Mouse (Mus musculus) heart, embryonic 14.5 days (tissue): ENCODE measurements at regions not wholly inside any gene's neighbourhood (a gene's known extent, or its start where the extent isn't known, plus 50 kb on each side); places are given as distances from the start of the nearest gene placed in this dataset.

Source experiments
- ATAC-seq: fragments of 200-750 bp; cut with Nextera tagmentation; 2 replicates; pipeline ENCODE4 v1.8.0; 2017; ENCODE audit warnings: low read depth, moderate TSS enrichment; ENCODE audit not compliant: insufficient number of reproducible peaks, insufficient read depth, low FRiP score
- H3K27ac ChIP-seq, 2 experiments: fragments of 200-500 bp in 1 of 2; fragments of 300-500 bp in 1 of 2; sonication (generic) in 1 of 2; replicated peaks in 1 of 2; 2 replicates each; pipeline ENCODE4 v1.5.1; 2012 to 2014; ENCODE audit warnings: low read depth in 2 of 2, low read length in 2 of 2, control low read depth in 1 of 2, mild to moderate bottlenecking in 1 of 2, mixed read lengths in 1 of 2; ENCODE audit not compliant: control insufficient read depth in 1 of 2, insufficient read depth in 1 of 2
- H3K27me3 ChIP-seq: fragments of 300-500 bp; sonication (generic); 2 replicates; pipeline ENCODE4 v1.6.1; 2014; ENCODE audit warnings: mild to moderate bottlenecking, low read length, control low read depth; ENCODE audit not compliant: control insufficient read depth, insufficient read depth
- H3K36me3 ChIP-seq: fragments of 300-500 bp; sonication (generic); 2 replicates; pipeline ENCODE4 v1.6.1; 2014; ENCODE audit warnings: mild to moderate bottlenecking, control low read depth, low read length, mixed read lengths; ENCODE audit not compliant: control insufficient read depth, insufficient read depth
- H3K4me1 ChIP-seq, 2 experiments: fragments of 200-500 bp in 1 of 2; fragments of 300-500 bp in 1 of 2; sonication (generic) in 1 of 2; 2 replicates each; pipeline ENCODE4 v1.6.1; 2012 to 2014; ENCODE audit warnings: low read length in 2 of 2, control low read depth in 1 of 2, mixed read lengths in 1 of 2; ENCODE audit not compliant: control insufficient read depth in 2 of 2, insufficient read depth in 2 of 2
- H3K4me2 ChIP-seq: fragments of 300-500 bp; sonication (generic); 2 replicates; pipeline ENCODE4 v1.6.1; 2014; ENCODE audit warnings: mild to moderate bottlenecking, low read length
- H3K4me3 ChIP-seq, 2 experiments: fragments of 200-500 bp in 1 of 2; fragments of 300-500 bp in 1 of 2; sonication (generic) in 1 of 2; 2 replicates each; pipeline ENCODE4 v1.5.1; 2012 to 2014; ENCODE audit warnings: low read length in 2 of 2, mild to moderate bottlenecking in 2 of 2, control low read depth in 1 of 2, low read depth in 1 of 2, moderate library complexity in 1 of 2; ENCODE audit not compliant: control insufficient read depth in 1 of 2, insufficient read depth in 1 of 2
- H3K9ac ChIP-seq: fragments of 300-500 bp; sonication (generic); 2 replicates; pipeline ENCODE4 v1.6.1; 2014; ENCODE audit warnings: mild to moderate bottlenecking, low read length
- H3K9me3 ChIP-seq: fragments of 300-500 bp; sonication (generic); 2 replicates; pipeline ENCODE4 v1.6.1; 2016; ENCODE audit warnings: low read length, control low read depth; ENCODE audit not compliant: control insufficient read depth
- WGBS: fragments of 180-500 bp; shearing (Covaris S2); extraction: QIAGEN DNeasy Blood & Tissue Kit; methylation state at CpG from one replicate; pipeline ENCODE4 v1.1.7; 2014; 5-methylcytosine and 5-hydroxymethylcytosine counted together

GRCm38 (mm10) chr3:52830101-52830500 lies 186.9 kb downstream of the Cog6 start:
- no peaks in the 10 kb centered on the region for H3K27me3 ChIP-seq
- H3K27ac ChIP-seq, result no peak overlapping the region
- H3K9ac ChIP-seq, result no peak overlapping the region
- no peak overlapping the region for H3K4me2 ChIP-seq
- no peaks in the 10 kb centered on the region for H3K4me1 ChIP-seq
- 79% methylated on average over 3 of the region's 3 CpGs for WGBS
- H3K9me3 ChIP-seq, result no peaks in the 10 kb centered on the region
- ATAC-seq, result no peak
- H3K36me3 ChIP-seq, result no peaks in the 10 kb centered on the region
- no peak overlapping the region for H3K4me3 ChIP-seq

- Histone ChIP-seq H3K9ac (no peak overlapping the region), H3K4me2 (no peak overlapping the region), H3K36me3 (no peaks in the 10 kb centered on the region), H3K4me3 (no peak overlapping the region), H3K9me3 (no peaks in the 10 kb centered on the region), H3K27ac (no peak overlapping the region), H3K27me3 (no peaks in the 10 kb centered on the region), H3K4me1 (no peaks in the 10 kb centered on the region)
- ATAC-seq, result no peak
- 90% methylated on average over 6 of the region's 6 CpGs for WGBS
These were observed 188.0 kb downstream of the Cog6 start for GRCm38 (mm10) chr3:52829069-52829468.

DNA sequence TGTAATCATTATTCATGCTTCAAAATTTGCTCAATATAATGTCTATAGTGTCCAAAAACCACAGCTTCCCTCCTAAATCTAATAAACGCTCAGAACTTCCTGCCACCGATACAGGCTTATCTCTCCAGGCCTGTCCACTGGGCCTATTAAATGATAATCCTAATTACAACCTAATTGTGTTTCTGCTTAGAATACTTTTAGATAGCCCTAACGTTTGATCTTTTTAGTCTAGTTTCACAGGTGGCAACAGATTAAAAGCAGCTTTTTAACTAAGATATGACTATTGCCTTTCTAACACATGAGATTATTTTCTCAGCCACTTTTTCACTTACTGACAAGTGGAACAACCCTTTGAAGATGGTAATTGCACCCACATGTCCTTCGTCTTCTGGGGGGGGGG lies 188.6 kb downstream of the Cog6 start:
- H3K4me1 ChIP-seq, result no peaks in the 10 kb centered on the region
- no peaks in the 10 kb centered on the region for H3K9me3 ChIP-seq
- H3K9ac ChIP-seq, result no peak overlapping the region
- no peaks in the 10 kb centered on the region for H3K27me3 ChIP-seq
- no peak overlapping the region for H3K4me3 ChIP-seq
- H3K36me3 ChIP-seq, result no peaks in the 10 kb centered on the region
- no peak for ATAC-seq
- no peak overlapping the region for H3K4me2 ChIP-seq
- H3K27ac ChIP-seq, result no peak overlapping the region
- 46% methylated on average over 4 of the region's 4 CpGs for WGBS

DNA sequence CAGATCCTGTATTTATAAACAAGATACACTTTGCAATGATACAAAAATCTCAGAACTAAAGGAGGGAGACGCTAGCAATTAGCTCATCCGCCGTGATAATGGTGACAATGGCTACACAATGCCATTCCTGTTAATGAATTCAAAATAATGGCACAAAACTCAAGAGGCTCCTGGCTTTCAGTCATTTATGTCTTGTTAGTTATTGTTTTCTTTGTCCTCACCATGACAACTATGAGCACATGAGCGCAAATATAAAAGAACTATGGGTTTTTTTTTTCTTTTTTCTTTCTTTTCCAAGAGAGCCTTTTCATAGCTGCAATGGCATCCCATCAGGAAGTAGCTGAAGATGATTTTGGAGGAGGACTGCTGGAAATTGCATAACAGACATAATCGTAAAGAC lies 194.2 kb downstream of the Cog6 start:
- no peaks in the 10 kb centered on the region for H3K27me3 ChIP-seq
- H3K4me3 ChIP-seq, result no peak overlapping the region
- H3K9ac ChIP-seq, result no peak overlapping the region
- H3K36me3 ChIP-seq, result no peaks in the 10 kb centered on the region
- H3K4me2 ChIP-seq, result no peak overlapping the region
- H3K4me1 ChIP-seq, result no peaks in the 10 kb centered on the region
- no peaks in the 10 kb centered on the region for H3K9me3 ChIP-seq
- no peak for ATAC-seq
- no peak overlapping the region for H3K27ac ChIP-seq
- 87% methylated on average over 5 of the region's 5 CpGs for WGBS

- Histone ChIP-seq H3K9ac (no peak overlapping the region), H3K4me3 (no peak overlapping the region), H3K4me2 (no peak overlapping the region), H3K9me3 (no peaks in the 10 kb centered on the region), H3K36me3 (no peaks in the 10 kb centered on the region), H3K27me3 (no peaks in the 10 kb centered on the region), H3K27ac (no peak overlapping the region), H3K4me1 (no peaks in the 10 kb centered on the region)
- WGBS, result 57% methylated on average over 5 of the region's 5 CpGs
- ATAC-seq, result no peak
These were observed 195.6 kb downstream of the Cog6 start for GRCm38 (mm10) chr3:52821450-52821849.

DNA sequence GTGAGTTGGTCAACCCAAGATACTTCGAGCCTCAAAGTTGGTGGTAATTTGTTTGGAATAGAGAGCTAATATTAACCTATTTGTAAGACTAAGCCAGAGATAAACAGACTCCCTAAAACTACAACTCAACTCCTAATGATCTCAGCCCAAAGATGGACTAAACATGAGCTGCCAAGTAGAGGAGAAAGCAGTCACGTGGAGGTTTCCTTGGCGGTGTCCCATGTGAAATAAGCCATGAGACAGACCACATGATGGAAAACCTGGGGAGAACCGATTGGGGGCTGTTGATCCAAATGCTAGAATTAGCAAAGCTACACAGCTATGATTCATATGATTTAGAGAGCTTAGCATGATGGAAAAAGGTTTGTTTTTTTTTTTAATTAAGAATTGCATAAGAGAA lies 198.6 kb downstream of the Cog6 start:
- Histone ChIP-seq H3K9me3 (no peaks in the 10 kb centered on the region), H3K36me3 (no peaks in the 10 kb centered on the region), H3K4me1 (no peaks in the 10 kb centered on the region), H3K9ac (no peak overlapping the region), H3K4me3 (no peak overlapping the region), H3K27me3 (no peaks in the 10 kb centered on the region), H3K4me2 (no peak overlapping the region), H3K27ac (no peak overlapping the region)
- ATAC-seq, result no peak
- WGBS, result 80% methylated on average over 4 of the region's 4 CpGs

GRCm38 (mm10) chr3:52817416-52817815 lies 199.6 kb downstream of the Cog6 start:
- Histone ChIP-seq H3K9me3 (no peaks in the 10 kb centered on the region), H3K4me3 (no peak overlapping the region), H3K27me3 (no peaks in the 10 kb centered on the region), H3K27ac (no peak overlapping the region), H3K4me1 (no peaks in the 10 kb centered on the region), H3K4me2 (no peak overlapping the region), H3K9ac (no peak overlapping the region), H3K36me3 (no peaks in the 10 kb centered on the region)
- WGBS, result 60% methylated on average over 6 of the region's 6 CpGs
- ATAC-seq, result no peak

DNA sequence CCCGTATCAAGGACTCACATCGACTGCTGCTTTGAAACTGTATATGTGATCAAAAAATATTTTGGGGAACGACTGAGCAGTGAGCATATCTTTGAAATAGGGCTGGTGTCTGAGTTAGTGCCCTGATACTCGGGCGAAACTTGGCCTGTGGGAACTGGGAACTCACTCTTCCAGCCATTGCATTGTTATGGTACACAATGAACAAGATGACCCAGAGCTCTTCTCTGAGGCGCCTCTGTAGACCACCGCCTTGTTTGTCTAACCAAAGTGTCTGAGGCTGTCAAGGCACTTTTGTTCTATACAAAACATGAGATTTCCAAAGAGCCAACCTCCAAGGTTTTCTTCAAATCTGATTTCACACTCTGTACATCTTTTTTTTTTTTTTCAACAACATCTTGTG lies 201.5 kb downstream of the Cog6 start:
- H3K27ac ChIP-seq, result no peak overlapping the region
- no peaks in the 10 kb centered on the region for H3K27me3 ChIP-seq
- no peak overlapping the region for H3K9ac ChIP-seq
- no peak for ATAC-seq
- no peaks in the 10 kb centered on the region for H3K36me3 ChIP-seq
- H3K9me3 ChIP-seq, result no peaks in the 10 kb centered on the region
- no peak overlapping the region for H3K4me3 ChIP-seq
- no peaks in the 10 kb centered on the region for H3K4me1 ChIP-seq
- WGBS, result 83% methylated on average over 7 of the region's 7 CpGs
- H3K4me2 ChIP-seq, result no peak overlapping the region
